Mouse (Mus musculus): ENCODE measurements around the gene Uggt1. TPM values are rescaled to one million over a fixed set of nuclear protein-coding genes. Genes with fewer than 3 reads are reported as not detected.
A peak's percentile ranks its signal among the peaks of the same experiment; 100 is the strongest.

Gene Uggt1
- total RNA-seq (2021) = 10 to 100 TPM; 29.2 to 31.2 TPM

GRCm38 (mm10) chr1:36244058-36244827 lies at the start of gene Uggt1:
Gene Uggt1 (minus strand): TSS chr1:36244720.
- intact Hi-C loops (cut with DNase I) = loop anchor here (10.0 kb wide), 2 partner anchors 179 to 1751 kb away; partner anchors contain the start of genes Eif5b, Hs6st1 and Txndc9
- peak; percentile 90 to 92 for DNase-seq

- DNase-seq = no peak
- intact Hi-C loops (cut with DNase I) = no loop called here
Measured at GRCm38 (mm10) chr1:36293470-36293869, 49.0 kb upstream of the Uggt1 start.

- no peak for DNase-seq
- intact Hi-C loops (cut with DNase I) = no loop called here
Measured at GRCm38 (mm10) chr1:36281849-36282248, 37.3 kb upstream of the Uggt1 start.

- intact Hi-C loops (cut with DNase I) = no loop called here
- no peak for DNase-seq
Measured at GRCm38 (mm10) chr1:36280938-36281337, 36.4 kb upstream of the Uggt1 start.

- peak; percentile 82 to 92 for DNase-seq
- intact Hi-C loops (cut with DNase I) = loop anchor here (2.0 to 5.0 kb wide), 2 partner anchors 57 to 134 kb away; no protein-coding TSS in a partner anchor
Measured at GRCm38 (mm10) chr1:36279202-36279601, 34.7 kb upstream of the Uggt1 start.

GRCm38 (mm10) chr1:36277267-36278060 lies 32.9 kb upstream of the Uggt1 start:
- peak; percentile 87 to 93 for DNase-seq
- intact Hi-C loops (cut with DNase I) = loop anchor here (1.0 to 5.0 kb wide), 3 partner anchors 21 to 133 kb away; no protein-coding TSS in a partner anchor

- intact Hi-C loops (cut with DNase I) = loop anchor here (5.0 kb wide), 1 partner anchor 54 kb away; no protein-coding TSS in a partner anchor
- no peak for DNase-seq
Measured at GRCm38 (mm10) chr1:36275635-36276389, 31.3 kb upstream of the Uggt1 start.

GRCm38 (mm10) chr1:36274455-36274854 lies 29.9 kb upstream of the Uggt1 start, which contains the start of gene Neurl3:
Gene Neurl3 (minus strand): TSS chr1:36274679.
- intact Hi-C loops (cut with DNase I) = no loop called here
- DNase-seq = no peak

- DNase-seq = peak; percentile 51
- intact Hi-C loops (cut with DNase I) = no loop called here
Measured at GRCm38 (mm10) chr1:36273288-36273687, 28.8 kb upstream of the Uggt1 start.

GRCm38 (mm10) chr1:36272546-36272945 lies 28.0 kb upstream of the Uggt1 start:
- DNase-seq = peak; percentile 47 to 53
- intact Hi-C loops (cut with DNase I) = no loop called here

- intact Hi-C loops (cut with DNase I) = no loop called here
Measured at GRCm38 (mm10) chr1:36271516-36272230, 27.2 kb upstream of the Uggt1 start.

GRCm38 (mm10) chr1:36270666-36271065 lies 26.1 kb upstream of the Uggt1 start:
- DNase-seq = peak; percentile 32 to 54

More at GRCm38 (mm10) chr1:36271516-36272230, 27.2 kb upstream of the Uggt1 start:
- no peak for DNase-seq

GRCm38 (mm10) chr1:36269121-36269795 lies 24.7 kb upstream of the Uggt1 start:
- no peak for DNase-seq
- intact Hi-C loops (cut with DNase I) = no loop called here

More at GRCm38 (mm10) chr1:36270666-36271065, 26.1 kb upstream of the Uggt1 start:
- intact Hi-C loops (cut with DNase I) = no loop called here

- intact Hi-C loops (cut with DNase I) = no loop called here
- no peak for DNase-seq
Measured at GRCm38 (mm10) chr1:36267595-36267994, 23.1 kb upstream of the Uggt1 start.

GRCm38 (mm10) chr1:36266293-36266692 lies 21.8 kb upstream of the Uggt1 start:
- no peak for DNase-seq
- intact Hi-C loops (cut with DNase I) = no loop called here

- intact Hi-C loops (cut with DNase I) = no loop called here
- peak; percentile 63 to 65 for DNase-seq
Measured at GRCm38 (mm10) chr1:36263833-36264488, 19.4 kb upstream of the Uggt1 start.

GRCm38 (mm10) chr1:36261708-36262504 lies 17.4 kb upstream of the Uggt1 start:
- DNase-seq = no peak
- intact Hi-C loops (cut with DNase I) = no loop called here

- intact Hi-C loops (cut with DNase I) = no loop called here
Measured at GRCm38 (mm10) chr1:36260418-36260817, 15.9 kb upstream of the Uggt1 start.

More at GRCm38 (mm10) chr1:36260418-36260817, 15.9 kb upstream of the Uggt1 start:
- no peak for DNase-seq
